Mouse (Mus musculus) CH12.LX (cell line): ENCODE measurements around the gene Cnfn. TPM values are rescaled to one million over a fixed set of nuclear protein-coding genes. Genes with fewer than 3 reads are reported as not detected.

Experiments used
- DNase-seq: peaks from one replicate; pipeline ENCODE4 v3.0.0-alpha.2; 2013; ENCODE audit errors: extremely low read depth
- H3K27ac ChIP-seq: 2 replicates; pipeline ENCODE4 v1.5.1; 2012; ENCODE audit warnings: low read depth, mild to moderate bottlenecking, control low read depth, moderate library complexity; ENCODE audit not compliant: insufficient read depth
- H3K27me3 ChIP-seq: replicated peaks from 2 replicates; pipeline ENCODE3; 2012; ENCODE audit warnings: inconsistent platforms
- H3K36me3 ChIP-seq, 2 experiments: replicated peaks in 1 of 2; 2 replicates each; pipeline versions ENCODE3 to v1.6.1; 2012; ENCODE audit warnings: inconsistent platforms in 1 of 2, low read length in 1 of 2, mild to moderate bottlenecking in 1 of 2, mixed read lengths in 1 of 2, moderate library complexity in 1 of 2; ENCODE audit not compliant: control insufficient read depth in 1 of 2, insufficient read depth in 1 of 2
- H3K4me1 ChIP-seq, 2 experiments: 2 replicates each; pipeline ENCODE4 v1.6.1; 2012; ENCODE audit warnings: inconsistent platforms in 1 of 2, moderate library complexity in 1 of 2; ENCODE audit not compliant: insufficient read depth in 2 of 2, control insufficient read depth in 1 of 2
- H3K4me2 ChIP-seq: 2 replicates; pipeline ENCODE4 v1.6.1; 2012; ENCODE audit warnings: low read depth, mild to moderate bottlenecking, control low read depth; ENCODE audit not compliant: poor library complexity, insufficient read depth, severe bottlenecking
- H3K4me3 ChIP-seq, 3 experiments: fragments of 150-350 bp in 1 of 3; sonication (generic) in 1 of 3; replicated peaks in 1 of 3; 2 replicates each; pipeline versions ENCODE3 to v1.5.1; 2011 to 2012; ENCODE audit warnings: low read depth in 2 of 3, low read length in 2 of 3, mild to moderate bottlenecking in 2 of 3, moderate library complexity in 2 of 3, control low read depth in 1 of 3, improper control_type of control experiment in 1 of 3, inconsistent platforms in 1 of 3, mixed read lengths in 1 of 3; ENCODE audit not compliant: poor library complexity in 1 of 3
- H3K79me2 ChIP-seq: replicated peaks from 2 replicates; pipeline ENCODE4 v1.6.1; 2012; ENCODE audit warnings: mild to moderate bottlenecking, moderate library complexity; ENCODE audit not compliant: control insufficient read depth, poor library complexity, insufficient read depth, severe bottlenecking; ENCODE audit errors: extremely low read depth
- H3K9ac ChIP-seq: 2 replicates; pipeline ENCODE4 v1.6.1; 2012; ENCODE audit warnings: low read depth, mild to moderate bottlenecking, control low read depth, moderate library complexity; ENCODE audit not compliant: insufficient read depth
- H3K9me3 ChIP-seq: replicated peaks from 2 replicates; pipeline ENCODE3; 2012; ENCODE audit warnings: low read length, inconsistent platforms, mixed read lengths
- BHLHE40 ChIP-seq: IDR thresholded peaks from 2 replicates; pipeline ENCODE4 v1.6.1; 2011; ENCODE audit warnings: mild to moderate bottlenecking, low read depth, low read length, improper control_type of control experiment
- CHD1 ChIP-seq: IDR thresholded peaks from 2 replicates; pipeline ENCODE4 v1.6.1; 2012; ENCODE audit warnings: low read depth, low read length, improper control_type of control experiment, inconsistent platforms
- CTCF ChIP-seq, 2 experiments: IDR thresholded peaks in 1 of 2; conservative IDR thresholded peaks in 1 of 2; 2 replicates each; pipeline ENCODE4 v1.5.1; 2011 to 2012; ENCODE audit warnings: low read depth in 2 of 2, low read length in 2 of 2, improper control_type of control experiment in 1 of 2, inconsistent platforms in 1 of 2, mild to moderate bottlenecking in 1 of 2, moderate library complexity in 1 of 2
- E2F4 ChIP-seq: IDR thresholded peaks from 2 replicates; pipeline ENCODE4 v1.6.1; 2011; ENCODE audit warnings: low read depth, low read length, improper control_type of control experiment; ENCODE audit not compliant: insufficient replicate concordance
- ELF1 ChIP-seq: IDR thresholded peaks from 2 replicates; pipeline ENCODE4 v1.6.1; 2014; ENCODE audit warnings: low read depth, mild to moderate bottlenecking, inconsistent platforms, low read length, improper control_type of control experiment
- GABPA ChIP-seq: IDR thresholded peaks from 2 replicates; pipeline ENCODE4 v1.6.1; 2012; ENCODE audit warnings: low read depth, low read length, improper control_type of control experiment, inconsistent platforms; ENCODE audit not compliant: insufficient replicate concordance
- IRF4 ChIP-seq: IDR thresholded peaks from 2 replicates; pipeline ENCODE4 v1.6.1; 2014; ENCODE audit warnings: low read depth, mild to moderate bottlenecking, inconsistent platforms, low read length, improper control_type of control experiment
- JUND ChIP-seq: conservative IDR thresholded peaks from 2 replicates; pipeline ENCODE4 v1.6.1; 2011; ENCODE audit warnings: low read depth, low read length, improper control_type of control experiment
- KAT2A ChIP-seq: IDR thresholded peaks from 2 replicates; pipeline ENCODE4 v1.6.1; 2012; ENCODE audit warnings: low read length, improper control_type of control experiment, inconsistent platforms; ENCODE audit not compliant: insufficient replicate concordance
- MAFK ChIP-seq: IDR thresholded peaks from 2 replicates; pipeline ENCODE4 v1.6.1; 2011; ENCODE audit warnings: low read length, improper control_type of control experiment; ENCODE audit not compliant: insufficient replicate concordance
- MAZ ChIP-seq: IDR thresholded peaks from 2 replicates; pipeline ENCODE4 v1.6.1; 2012; ENCODE audit warnings: low read depth, mild to moderate bottlenecking, inconsistent platforms, low read length, improper control_type of control experiment, moderate library complexity
- MEF2A ChIP-seq: IDR thresholded peaks from 2 replicates; pipeline ENCODE4 v1.6.1; 2014; ENCODE audit warnings: low read depth, mild to moderate bottlenecking, inconsistent platforms, low read length, improper control_type of control experiment, borderline replicate concordance
- MXI1 ChIP-seq: IDR thresholded peaks from 2 replicates; pipeline ENCODE4 v1.6.1; 2011; ENCODE audit warnings: mild to moderate bottlenecking, low read depth, low read length, improper control_type of control experiment
- MYC ChIP-seq: IDR thresholded peaks from 2 replicates; pipeline ENCODE4 v1.6.1; 2011; ENCODE audit warnings: low read depth, mild to moderate bottlenecking, improper control_type of control experiment, low read length
- NELFE ChIP-seq: IDR thresholded peaks from 2 replicates; pipeline ENCODE4 v1.6.1; 2011; ENCODE audit warnings: low read depth, low read length, improper control_type of control experiment
- NRF1 ChIP-seq: IDR thresholded peaks from 2 replicates; pipeline ENCODE4 v1.6.1; 2014; ENCODE audit warnings: low read depth, mild to moderate bottlenecking, inconsistent platforms, low read length, improper control_type of control experiment, moderate library complexity
- PAX5 ChIP-seq: IDR thresholded peaks from 2 replicates; pipeline ENCODE4 v1.6.1; 2012; ENCODE audit warnings: low read length, inconsistent platforms, mixed read lengths
- POLR2A ChIP-seq: IDR thresholded peaks from 2 replicates; pipeline ENCODE4 v1.6.1; 2011; ENCODE audit warnings: low read depth, mild to moderate bottlenecking, improper control_type of control experiment, low read length
- RAD21 ChIP-seq: IDR thresholded peaks from 2 replicates; pipeline ENCODE4 v1.6.1; 2011; ENCODE audit warnings: low read depth, mild to moderate bottlenecking, low read length, improper control_type of control experiment, moderate library complexity
- RCOR1 ChIP-seq: conservative IDR thresholded peaks from 2 replicates; pipeline ENCODE4 v1.6.1; 2012; ENCODE audit warnings: low read depth, mild to moderate bottlenecking, inconsistent platforms, low read length, improper control_type of control experiment
- UBTF ChIP-seq: IDR thresholded peaks from 2 replicates; pipeline ENCODE4 v1.6.1; 2012; ENCODE audit warnings: low read depth, mild to moderate bottlenecking, inconsistent platforms, low read length, improper control_type of control experiment, moderate library complexity
- USF2 ChIP-seq: conservative IDR thresholded peaks from 2 replicates; pipeline ENCODE4 v1.6.1; 2011; ENCODE audit warnings: low read depth, low read length, improper control_type of control experiment
- ZKSCAN1 ChIP-seq: IDR thresholded peaks from 2 replicates; pipeline ENCODE4 v1.6.1; 2012; ENCODE audit warnings: low read depth, inconsistent platforms, low read length, improper control_type of control experiment, borderline replicate concordance
- ZMIZ1 ChIP-seq: IDR thresholded peaks from 2 replicates; pipeline ENCODE4 v1.6.1; 2012; ENCODE audit warnings: low read depth, mild to moderate bottlenecking, inconsistent platforms, low read length, improper control_type of control experiment
- ZNF384 ChIP-seq: IDR thresholded peaks from 2 replicates; pipeline ENCODE4 v1.6.1; 2012; ENCODE audit warnings: low read depth, low read length, improper control_type of control experiment, inconsistent platforms
- dilution Hi-C: fragments of 300-500 bp; cut with MboI; formaldehyde crosslinking; loops from 2 replicates; pipeline ENCODE4 v1.14.3; 2020; ENCODE audit warnings: low sequenced_read_pairs; ENCODE audit not compliant: extremely low pct_unique_long_range_greater_than_20kb, extremely low pct_ligation_motif_present
- in situ Hi-C: fragments of 300-500 bp; cut with MboI; formaldehyde crosslinking; loops from 3 replicates; pipeline ENCODE4 v1.14.3; 2019; ENCODE audit warnings: low sequenced_read_pairs, low pct_ligation_motif_present, low pct_unique_long_range_greater_than_20kb, mixed read lengths
- polyA plus RNA-seq: library from polyadenylated mRNA; unstranded; fragments of >175 nt; gene quantifications from 2 replicates; pipeline ENCODE4 v1.2.1, GENCODE M21; 2012; ENCODE audit warnings: low read depth; ENCODE audit not compliant: insufficient read length
- total RNA-seq, 2 experiments: library from RNA; depleted of rRNA; stranded (reverse); fragments of 300-350 nt in 1 of 2; fragments of >200 nt in 1 of 2; gene quantifications; 2 replicates each; pipeline ENCODE4 v1.2.3; 2012 to 2014

The Cnfn gene
- total and polyA plus RNA-seq, 3 experiments: not detected

- Histone ChIP-seq H3K9me3 (no peaks in the 10 kb centered on the region), H3K4me3 (no peak overlapping the region), H3K27ac (no peak overlapping the region), H3K27me3 (peaks cover 35% of the 10 kb centered on the region), H3K4me1 (0 out of 4 replicates have a peak, but pooled peaks cover 0 to 3% of the 10 kb centered on the region in 2 experiments), H3K79me2 (no peaks in the 10 kb centered on the region), H3K36me3 (no peaks in the 10 kb centered on the region), H3K4me2 (no peak overlapping the region), H3K9ac (no peak overlapping the region)
- dilution Hi-C loops: no loop called here
- no peak for DNase-seq
- in situ Hi-C loops: no loop called here
- TF ChIP-seq MEF2A: no peak
- TF ChIP-seq POLR2A: no peak
- no peak for TF ChIP-seq BHLHE40
- no peak for TF ChIP-seq GABPA
- no peak for TF ChIP-seq CHD1
- no peak for TF ChIP-seq MAZ
- TF ChIP-seq UBTF: no peak
- no peak for TF ChIP-seq RCOR1
- TF ChIP-seq ELF1: no peak
- TF ChIP-seq MXI1: no peak
- TF ChIP-seq E2F4: no peak
- no peak for TF ChIP-seq ZKSCAN1
- no peak for TF ChIP-seq NRF1
- TF ChIP-seq ZNF384: no peak
- TF ChIP-seq MYC: no peak
- no peak for TF ChIP-seq CTCF (conservative IDR thresholded peaks at IDR 0.05 in 1 of 2, IDR thresholded peaks at IDR 0.05 in 1 of 2; ENCODE audit: low read depth in 2 of 2, low read length in 2 of 2)
- no peak for TF ChIP-seq USF2
- no peak for TF ChIP-seq PAX5
- no peak for TF ChIP-seq MAFK
- TF ChIP-seq JUND: no peak
Measured at GRCm38 (mm10) chr7:25339329-25339728, 30.2 kb downstream of the Cnfn start.

GRCm38 (mm10) chr7:25334472-25334871 lies 35.1 kb downstream of the Cnfn start:
- no peak overlapping the region for H3K9ac ChIP-seq
- H3K4me3 ChIP-seq: no peak overlapping the region
- peaks cover 26% of the 10 kb centered on the region for H3K27me3 ChIP-seq
- in situ Hi-C loops: no loop called here
- H3K9me3 ChIP-seq: no peaks in the 10 kb centered on the region
- H3K79me2 ChIP-seq: no peaks in the 10 kb centered on the region
- no peak overlapping the region for H3K4me2 ChIP-seq
- H3K4me1 ChIP-seq: 0 out of 4 replicates have a peak, but pooled peaks cover 0 to 2% of the 10 kb centered on the region in 2 experiments
- dilution Hi-C loops: no loop called here
- no peak overlapping the region for H3K27ac ChIP-seq
- no peak for DNase-seq
- TF ChIP-seq USF2 (no peak), ZMIZ1 (no peak), UBTF (no peak), NELFE (no peak), CTCF (conservative IDR thresholded peaks at IDR 0.05 in 1 of 2, IDR thresholded peaks at IDR 0.05 in 1 of 2; ENCODE audit: low read depth in 2 of 2, low read length in 2 of 2) (no peak), E2F4 (no peak), RAD21 (no peak), POLR2A (no peak), KAT2A (no peak), IRF4 (no peak), PAX5 (no peak)
- H3K36me3 ChIP-seq: no peaks in the 10 kb centered on the region
